ENCODE assay signal across 8 mouse cellular contexts in the genomic region with DNA sequence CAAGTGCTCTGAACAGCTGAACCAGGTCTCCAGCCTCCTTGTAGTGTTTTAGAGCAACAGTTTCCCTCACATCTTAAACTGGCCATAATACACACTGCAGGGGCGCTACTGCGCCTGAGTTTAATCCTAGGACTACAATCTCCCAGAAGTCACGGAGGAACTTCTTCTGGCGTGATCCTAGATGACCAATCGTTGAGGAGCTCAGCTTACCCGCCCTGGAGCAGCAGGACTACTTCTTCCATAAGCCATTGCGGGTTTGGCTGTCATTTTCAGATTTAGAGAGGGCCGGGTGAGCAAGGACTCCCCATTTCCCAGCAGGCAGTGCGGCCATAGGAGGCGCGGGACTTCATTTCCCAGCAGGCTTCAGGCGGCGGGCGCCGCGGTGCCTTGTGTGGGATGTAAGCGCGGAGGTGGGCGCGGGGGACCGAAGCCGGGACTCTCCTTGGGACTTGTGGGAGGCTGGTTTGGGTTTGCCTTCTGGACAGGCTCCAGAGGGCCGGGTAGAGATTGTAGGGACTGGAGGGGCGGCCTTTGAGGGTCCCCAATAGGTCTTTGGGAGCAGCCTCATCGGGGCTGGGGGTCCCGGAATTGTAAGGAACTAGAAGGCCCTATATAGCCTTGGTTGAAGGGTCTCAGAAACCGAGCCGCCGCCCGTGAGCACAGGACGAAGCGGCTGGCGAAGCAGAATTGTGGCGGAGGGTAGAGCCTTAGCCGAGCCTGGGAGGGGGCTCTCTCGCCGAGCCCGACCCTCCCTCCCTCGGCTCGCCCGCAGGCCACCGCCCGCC. TPM values are rescaled to one million over a fixed set of nuclear protein-coding genes. Genes with fewer than 3 reads are reported as not detected.
DNase-seq lines count a peak whose midpoint lies in the region; ATAC-seq lines count a peak whose summit lies in the region.

Gene Men1, plus strand, starts transcription at position 307 of the 785 bp plus-strand sequence.

- no peaks in the 10 kb centered on the region for H3K27me3 ChIP-seq in hindbrain, embryonic 16.5 days (replicated peaks; ENCODE audit: control insufficient read depth, insufficient read depth, low read length)

- no peaks in the 10 kb centered on the region for H3K9me3 ChIP-seq in hindbrain, embryonic 16.5 days (ENCODE audit: control insufficient read depth, low read length)

- H3K4me3 ChIP-seq in hindbrain, embryonic 16.5 days (ENCODE audit: low read length) = peak within 1 kb of the TSS; percentile 80
- peak within 1 kb of the TSS; percentile 82 for H3K4me3 ChIP-seq in macrophage (ENCODE audit: inconsistent target)

- peak; percentile 96 for ATAC-seq in hindbrain, embryonic 16.5 days

- peak; percentile 90 for DNase-seq in WW6 (ENCODE audit: low read depth, low spot score)
- DNase-seq in cerebellum, postnatal 4 days (ENCODE audit: low spot score in 2 of 2) = peak; percentile 90 to 91
- DNase-seq in gastrocnemius, adult 18-20 months (ENCODE audit: low spot score) = peak; percentile 96
- peak; percentile 95 to 97 for DNase-seq in left cerebral cortex, adult 18-20 months (ENCODE audit: low spot score in 2 of 2)
- DNase-seq in right cerebral cortex, adult 18-20 months = peak; percentile 99
- peak; percentile 68 for DNase-seq in urinary bladder, postnatal 10 days (ENCODE audit: low spot score)

- peak within 1 kb of the TSS; percentile 79 for H3K4me2 ChIP-seq in hindbrain, embryonic 16.5 days (ENCODE audit: low read length)

- H3K36me3 ChIP-seq in hindbrain, embryonic 16.5 days (ENCODE audit: control insufficient read depth, insufficient read depth, low read length) = peaks cover 30% of the 10 kb centered on the region
- peaks cover 7% of the 10 kb centered on the region; the same call in 1 of the 2 replicates for H3K36me3 ChIP-seq in macrophage (ENCODE audit: inconsistent target)

- H3K79me2 ChIP-seq in macrophage (ENCODE audit: inconsistent target) = no peaks in the 10 kb centered on the region

- peak within 1 kb of the TSS; percentile 82 for H3K27ac ChIP-seq in hindbrain, embryonic 16.5 days (ENCODE audit: low read depth, low read length)
- H3K27ac ChIP-seq in macrophage = peak within 1 kb of the TSS; percentile 69

- WGBS in hindbrain, embryonic 16.5 days = under 1% methylated on average over 34 of the region's 43 CpGs
- WGBS in macrophage (ENCODE audit: missing documents) = under 1% methylated on average over 35 of the region's 43 CpGs

- peak within 1 kb of the TSS; percentile 79 for H3K9ac ChIP-seq in hindbrain, embryonic 16.5 days (ENCODE audit: low read depth, low read length)

- peaks cover 26% of the 10 kb centered on the region for H3K4me1 ChIP-seq in hindbrain, embryonic 16.5 days (ENCODE audit: control insufficient read depth, insufficient read depth, low read depth, low read length)

RNA-seq across cellular contexts. Expression of gene Men1, which starts in this region (rescaled TPM):
- total RNA-seq in gastrocnemius, adult 18-20 months (2021) = 1 to 10 TPM; 6.2 to 6.9 TPM
- polyA plus RNA-seq in hindbrain, embryonic 16.5 days (2015; fragmentation: Nextera tagmentation; extraction: Ambion mirVana) = 68.4 and 85.0 TPM in 2 replicates
- 10 to 100 TPM; 62.4 to 74.5 TPM for total RNA-seq in left cerebral cortex, adult 18-20 months (2021)
- 10 to 100 TPM in 19 of 26 experiments, 1 to 10 TPM in 7; 5.0 to 40.8 (median 13.3) TPM for total RNA-seq in macrophage (2018; cell fraction: chromatin; rRNA removed)
- 10 to 100 TPM in 24 of 26 experiments, 1 to 10 TPM in 2; 9.1 to 21.5 (median 17.3) TPM for total RNA-seq in macrophage (2018; cell fraction: cytosol; rRNA removed)
- 10 to 100 TPM in 23 of 26 experiments, 1 to 10 TPM in 3; 6.5 to 62.9 (median 14.9) TPM for total RNA-seq in macrophage (2018; cell fraction: nucleus; rRNA removed)
- 16.4 to 22.0 TPM (median 21.4 TPM) in 3 replicates for polyA plus RNA-seq in macrophage (2018)

Comparison
In these comparisons a context has a peak if more than half of its experiments do, and no peak if none do; other contexts are left out.
1. Peak in every context shown above with its lines: DNase-seq, ATAC-seq, H3K4me3 ChIP-seq and H3K27ac ChIP-seq.
2. RNA of gene Men1 (total RNA-seq): 62.4 to 74.5 TPM in left cerebral cortex, adult 18-20 months; 6.2 to 6.9 TPM in gastrocnemius, adult 18-20 months; every median in the first group is over 4 times any median in the second.